Mouse (Mus musculus): Measurements from ENCODE around the gene Mrgprb8. TPM values are rescaled to one million over a fixed set of nuclear protein-coding genes. Genes with fewer than 3 reads are reported as not detected.
"Not testable (repeated sequence)": the region's sequence is repeated elsewhere in the genome, so short reads cannot be mapped to it uniquely, and the experiment has no call there.

The Mrgprb8 gene
- polyA plus RNA-seq (2017; shearing (Covaris generic)) = not detected

DNA sequence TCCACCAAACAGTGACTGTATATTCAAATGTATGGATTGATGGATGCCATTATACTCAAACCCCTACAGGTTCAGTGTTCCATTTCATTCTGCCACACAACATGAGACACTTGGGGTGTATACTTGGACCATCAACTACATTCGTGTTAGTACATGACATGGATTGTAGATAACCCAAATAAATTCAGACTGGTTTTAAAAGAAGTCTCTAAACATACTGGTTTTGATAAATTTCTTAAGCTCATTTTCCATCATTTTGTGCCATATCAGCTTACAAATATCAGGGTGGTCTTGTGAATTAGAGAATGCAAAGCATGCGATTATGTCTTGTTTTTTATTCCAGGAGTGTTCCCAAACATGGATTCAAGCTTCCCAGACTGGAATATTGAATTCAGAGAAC is at the start of gene Mrgprb8:
Gene Mrgprb8, plus strand, starts transcription at position 301 of the 400 bp plus-strand sequence.
- ATAC-seq = no peak

DNA sequence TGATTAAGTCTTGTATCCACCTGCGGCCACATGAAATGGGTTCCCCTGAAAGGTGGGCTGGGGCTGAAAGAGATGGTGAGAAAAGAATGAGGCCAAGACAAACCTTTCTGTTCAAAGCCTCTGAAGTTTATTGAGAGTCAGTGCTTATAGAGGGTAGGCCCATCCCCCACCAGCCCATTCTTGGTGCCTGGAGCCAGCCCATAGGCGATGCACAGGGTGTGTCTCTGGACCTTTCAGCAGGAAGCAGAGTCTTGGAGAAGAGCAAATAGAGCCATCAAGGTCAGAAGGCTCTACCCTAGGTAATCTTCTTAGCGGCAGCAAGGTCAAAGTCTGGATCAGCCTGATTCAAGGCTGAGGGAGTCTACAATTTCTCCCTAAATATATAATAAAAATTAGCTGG is 47.6 kb downstream of the Mrgprb8 start:
- ATAC-seq = not testable (repeated sequence)

DNA sequence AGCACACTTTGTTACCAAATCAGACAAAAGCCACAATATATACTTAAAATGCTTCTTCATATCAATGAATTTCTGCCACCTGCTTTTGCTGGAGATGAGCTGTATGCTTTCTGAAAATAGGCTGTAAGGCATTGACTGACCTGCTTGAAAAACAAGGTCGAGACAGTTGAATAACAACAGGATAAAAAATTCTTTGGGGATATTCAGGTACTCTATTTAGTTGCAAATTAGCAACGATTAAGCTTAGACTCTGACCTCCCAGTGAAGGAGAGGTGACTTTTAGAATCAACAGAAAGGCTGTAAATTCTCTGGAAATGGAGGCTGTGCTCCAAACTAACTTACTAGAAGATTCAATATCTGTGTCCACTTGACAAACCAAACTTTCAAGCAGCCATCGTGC is 48.3 kb downstream of the Mrgprb8 start:
- no peak for ATAC-seq

Other genes with a start within 250 kb of the Mrgprb8 start
- not detected for gene Mrgprb5, start 219.5 kb upstream of the Mrgprb8 start, polyA plus RNA-seq (2017; shearing (Covaris generic))
- gene Mrgprb4, start 189.2 kb upstream of the Mrgprb8 start, polyA plus RNA-seq (2017; shearing (Covaris generic)) = not detected
- gene Mrgprb1, start 67.8 kb downstream of the Mrgprb8 start, polyA plus RNA-seq (2017; shearing (Covaris generic)) = not detected
- not detected for gene Mrgprx2, start 110.8 kb downstream of the Mrgprb8 start, polyA plus RNA-seq (2017; shearing (Covaris generic))
- not detected for gene Mrgprb2, start 169.6 kb downstream of the Mrgprb8 start, polyA plus RNA-seq (2017; shearing (Covaris generic))